Mouse (Mus musculus) mouse trophoblast stem cell (cell line): Measurements from ENCODE around the gene Tle4.

Experiments
- in situ Hi-C, 2 experiments: fragments of 300-500 bp; cut with MseI, MboI; formaldehyde crosslinking; loops; 2 replicates in 1 of 2; 3 replicates in 1 of 2; pipeline ENCODE4 v1.15.1; 2025

Tle4 gene

GRCm38 (mm10) chr19:14466020-14466419, 131.8 kb downstream of the Tle4 start:
- in situ Hi-C loops: no loop called here

- in situ Hi-C loops: no loop called here
Observed at GRCm38 (mm10) chr19:14463281-14464079, 134.4 kb downstream of the Tle4 start.

GRCm38 (mm10) chr19:14453486-14453885, 144.4 kb downstream of the Tle4 start:
- in situ Hi-C loops: no loop called here

GRCm38 (mm10) chr19:14451329-14451728, 146.5 kb downstream of the Tle4 start:
- in situ Hi-C loops: no loop called here

- in situ Hi-C loops: no loop called here
Observed at GRCm38 (mm10) chr19:14449738-14450137, 148.1 kb downstream of the Tle4 start.

- in situ Hi-C loops: no loop called here
Observed at GRCm38 (mm10) chr19:14448586-14448985, 149.3 kb downstream of the Tle4 start.

GRCm38 (mm10) chr19:14447474-14447873, 150.4 kb downstream of the Tle4 start:
- in situ Hi-C loops: no loop called here

- in situ Hi-C loops: no loop called here
Observed at GRCm38 (mm10) chr19:14441861-14442260, 156.0 kb downstream of the Tle4 start.

- in situ Hi-C loops: no loop called here
Observed at GRCm38 (mm10) chr19:14437226-14437625, 160.6 kb downstream of the Tle4 start.

- in situ Hi-C loops: no loop called here
Observed at GRCm38 (mm10) chr19:14436567-14436966, 161.3 kb downstream of the Tle4 start.

GRCm38 (mm10) chr19:14435681-14436376, 162.0 kb downstream of the Tle4 start:
- in situ Hi-C loops: no loop called here

- in situ Hi-C loops: no loop called here
Observed at GRCm38 (mm10) chr19:14433900-14434299, 164.0 kb downstream of the Tle4 start.

- in situ Hi-C loops: no loop called here
Observed at GRCm38 (mm10) chr19:14432436-14432835, 165.4 kb downstream of the Tle4 start.

- in situ Hi-C loops: no loop called here
Observed at GRCm38 (mm10) chr19:14426920-14427319, 170.9 kb downstream of the Tle4 start.

- in situ Hi-C loops: no loop called here
Observed at GRCm38 (mm10) chr19:14426244-14426868, 171.5 kb downstream of the Tle4 start.

GRCm38 (mm10) chr19:14425122-14425521, 172.7 kb downstream of the Tle4 start:
- in situ Hi-C loops: no loop called here

GRCm38 (mm10) chr19:14424016-14424964, 173.6 kb downstream of the Tle4 start:
- in situ Hi-C loops: no loop called here

GRCm38 (mm10) chr19:14421691-14422090, 176.2 kb downstream of the Tle4 start:
- in situ Hi-C loops: no loop called here

- in situ Hi-C loops: no loop called here
Observed at GRCm38 (mm10) chr19:14419886-14420285, 178.0 kb downstream of the Tle4 start.

GRCm38 (mm10) chr19:14416845-14417244, 181.0 kb downstream of the Tle4 start:
- in situ Hi-C loops: no loop called here

GRCm38 (mm10) chr19:14415996-14416395, 181.9 kb downstream of the Tle4 start:
- in situ Hi-C loops: no loop called here
